Mouse (Mus musculus): ENCODE measurements around the gene Scn4b.

Gene Scn4b

GRCm38 (mm10) chr9:45138191-45139032 is at the start of gene Scn4b:
Gene Scn4b, plus strand, starts transcription at chr9:45138395.
- DNase-seq (ENCODE audit: low spot score in 2 of 2) = peak; percentile 30 to 38

- DNase-seq (ENCODE audit: low spot score in 2 of 2) = no peak
Measured at GRCm38 (mm10) chr9:45090811-45091210, 47.4 kb upstream of the Scn4b start.

- no peak for DNase-seq (ENCODE audit: low spot score in 2 of 2)
Measured at GRCm38 (mm10) chr9:45092641-45093040, 45.6 kb upstream of the Scn4b start.

- no peak for DNase-seq (ENCODE audit: low spot score in 2 of 2)
Measured at GRCm38 (mm10) chr9:45095149-45095937, 42.9 kb upstream of the Scn4b start.

- DNase-seq (ENCODE audit: low spot score in 2 of 2) = no peak
Measured at GRCm38 (mm10) chr9:45097877-45098276, 40.3 kb upstream of the Scn4b start.

- no peak for DNase-seq (ENCODE audit: low spot score in 2 of 2)
Measured at GRCm38 (mm10) chr9:45098426-45098825, 39.8 kb upstream of the Scn4b start.

GRCm38 (mm10) chr9:45102528-45102927 is 35.7 kb upstream of the Scn4b start:
- DNase-seq (ENCODE audit: low spot score in 2 of 2) = no peak

- no peak for DNase-seq (ENCODE audit: low spot score in 2 of 2)
Measured at GRCm38 (mm10) chr9:45103211-45103979, 34.8 kb upstream of the Scn4b start.

- no peak for DNase-seq (ENCODE audit: low spot score in 2 of 2)
Measured at GRCm38 (mm10) chr9:45105596-45106374, 32.4 kb upstream of the Scn4b start.

- DNase-seq (ENCODE audit: low spot score in 2 of 2) = peak; percentile 70 to 75
Measured at GRCm38 (mm10) chr9:45115706-45116105, 22.5 kb upstream of the Scn4b start.

- DNase-seq (ENCODE audit: low spot score in 2 of 2) = no peak
Measured at GRCm38 (mm10) chr9:45116819-45117218, 21.4 kb upstream of the Scn4b start.

- DNase-seq (ENCODE audit: low spot score in 2 of 2) = no peak
Measured at GRCm38 (mm10) chr9:45117741-45118431, 20.3 kb upstream of the Scn4b start, which contains the start of gene Scn2b. Gene Scn2b, plus strand, starts transcription at chr9:45117782.

- no peak for DNase-seq (ENCODE audit: low spot score in 2 of 2)
Measured at GRCm38 (mm10) chr9:45118552-45118951, 19.6 kb upstream of the Scn4b start.

GRCm38 (mm10) chr9:45119316-45119953 is 18.8 kb upstream of the Scn4b start:
- DNase-seq (ENCODE audit: low spot score in 2 of 2) = no peak

GRCm38 (mm10) chr9:45119954-45120530 is 18.2 kb upstream of the Scn4b start:
- DNase-seq (ENCODE audit: low spot score in 2 of 2) = no peak

- DNase-seq (ENCODE audit: low spot score in 2 of 2) = no peak
Measured at GRCm38 (mm10) chr9:45120567-45120966, 17.6 kb upstream of the Scn4b start.

- peak in 1 of 2 experiments; percentile 34 for DNase-seq (ENCODE audit: low spot score in 2 of 2)
Measured at GRCm38 (mm10) chr9:45121001-45121400, 17.2 kb upstream of the Scn4b start.

- peak; percentile 67 to 71 for DNase-seq (ENCODE audit: low spot score in 2 of 2)
Measured at GRCm38 (mm10) chr9:45121769-45122168, 16.4 kb upstream of the Scn4b start.

- DNase-seq (ENCODE audit: low spot score in 2 of 2) = peak; percentile 82 to 90
Measured at GRCm38 (mm10) chr9:45122209-45122761, 15.9 kb upstream of the Scn4b start.
